Mouse (Mus musculus): ENCODE results near the gene Sf3b4. TPM values are rescaled to one million over a fixed set of nuclear protein-coding genes. Genes with fewer than 3 reads are reported as not detected.
A peak's percentile ranks its signal among the peaks of the same experiment; 100 is the strongest.
"Not testable (repeated sequence)": the region's sequence is repeated elsewhere in the genome, so short reads cannot be mapped to it uniquely, and the experiment has no call there.

The Sf3b4 gene
- polyA plus RNA-seq, 1 experiment from 2014 or later: 131 TPM

- Histone ChIP-seq H3K27ac (ENCODE audit: low read depth, low read length) (0 out of 2 replicates have a peak overlapping the region, but pooled peaks have one; percentile 48), H3K4me1 (ENCODE audit: control insufficient read depth, insufficient read depth, low read depth, low read length) (peaks cover 11% of the 10 kb centered on the region), H3K4me2 (ENCODE audit: low read length) (peak overlapping the region; percentile 95)
- 36% methylated on average over 7 of the region's 8 CpGs for WGBS
- ATAC-seq; H3K4me3 ChIP-seq (ENCODE audit: low read length); H3K27me3 ChIP-seq (replicated peaks; ENCODE audit: control insufficient read depth, insufficient read depth, low read length); H3K9me3 ChIP-seq (ENCODE audit: control insufficient read depth, low read length); H3K36me3 ChIP-seq (ENCODE audit: control insufficient read depth, insufficient read depth, low read length); H3K9ac ChIP-seq (ENCODE audit: low read depth, low read length): not testable (repeated sequence)
Observed at GRCm38 (mm10) chr3:96198601-96199251, 26.6 kb downstream of the Sf3b4 start.

- no peak overlapping the region for H3K27ac ChIP-seq (ENCODE audit: low read depth, low read length)
- 79% methylated on average over 2 of the region's 2 CpGs for WGBS
- H3K4me3 ChIP-seq (ENCODE audit: low read length): no peak overlapping the region
- ATAC-seq: no peak
- peaks cover 11% of the 10 kb centered on the region for H3K4me1 ChIP-seq (ENCODE audit: control insufficient read depth, insufficient read depth, low read depth, low read length)
- no peaks in the 10 kb centered on the region for H3K9me3 ChIP-seq (ENCODE audit: control insufficient read depth, low read length)
- H3K4me2 ChIP-seq (ENCODE audit: low read length): no peak overlapping the region
- no peak overlapping the region for H3K9ac ChIP-seq (ENCODE audit: low read depth, low read length)
- peaks cover under 1% of the 10 kb centered on the region; the same call in 1 of the 2 replicates for H3K36me3 ChIP-seq (ENCODE audit: control insufficient read depth, insufficient read depth, low read length)
- H3K27me3 ChIP-seq (replicated peaks; ENCODE audit: control insufficient read depth, insufficient read depth, low read length): no peaks in the 10 kb centered on the region
Observed at GRCm38 (mm10) chr3:96199731-96200130, 27.6 kb downstream of the Sf3b4 start.

- no peak overlapping the region for H3K9ac ChIP-seq (ENCODE audit: low read depth, low read length)
- no peak overlapping the region for H3K4me2 ChIP-seq (ENCODE audit: low read length)
- ATAC-seq: no peak
- no peaks in the 10 kb centered on the region; the same call in 1 of the 2 replicates for H3K27me3 ChIP-seq (replicated peaks; ENCODE audit: control insufficient read depth, insufficient read depth, low read length)
- H3K9me3 ChIP-seq (ENCODE audit: control insufficient read depth, low read length): no peaks in the 10 kb centered on the region
- WGBS: 88% methylated on average over 3 of the region's 3 CpGs
- H3K36me3 ChIP-seq (ENCODE audit: control insufficient read depth, insufficient read depth, low read length): no peaks in the 10 kb centered on the region
- H3K4me1 ChIP-seq (ENCODE audit: control insufficient read depth, insufficient read depth, low read depth, low read length): no peaks in the 10 kb centered on the region
- H3K4me3 ChIP-seq (ENCODE audit: low read length): no peak overlapping the region
- H3K27ac ChIP-seq (ENCODE audit: low read depth, low read length): no peak overlapping the region
Observed at GRCm38 (mm10) chr3:96207819-96208218, 35.7 kb downstream of the Sf3b4 start.

- no peak overlapping the region for H3K4me3 ChIP-seq (ENCODE audit: low read length)
- no peak overlapping the region for H3K9ac ChIP-seq (ENCODE audit: low read depth, low read length)
- no peak overlapping the region for H3K4me2 ChIP-seq (ENCODE audit: low read length)
- no peak for ATAC-seq
- no peaks in the 10 kb centered on the region for H3K36me3 ChIP-seq (ENCODE audit: control insufficient read depth, insufficient read depth, low read length)
- H3K4me1 ChIP-seq (ENCODE audit: control insufficient read depth, insufficient read depth, low read depth, low read length): no peaks in the 10 kb centered on the region
- 22% methylated on average over 15 of the region's 15 CpGs for WGBS
- H3K9me3 ChIP-seq (ENCODE audit: control insufficient read depth, low read length): no peaks in the 10 kb centered on the region
- no peak overlapping the region for H3K27ac ChIP-seq (ENCODE audit: low read depth, low read length)
- H3K27me3 ChIP-seq (replicated peaks; ENCODE audit: control insufficient read depth, insufficient read depth, low read length): no peaks in the 10 kb centered on the region; the same call in 1 of the 2 replicates
Observed at GRCm38 (mm10) chr3:96209242-96209641, 37.1 kb downstream of the Sf3b4 start.

- H3K27me3 ChIP-seq (replicated peaks; ENCODE audit: control insufficient read depth, insufficient read depth, low read length): no peaks in the 10 kb centered on the region
- peak overlapping the region; percentile 82 for H3K27ac ChIP-seq (ENCODE audit: low read depth, low read length)
- 0% methylated on average over 12 of the region's 12 CpGs for WGBS
- peaks cover 21% of the 10 kb centered on the region for H3K4me1 ChIP-seq (ENCODE audit: control insufficient read depth, insufficient read depth, low read depth, low read length)
- peak overlapping the region; percentile 72 for H3K9ac ChIP-seq (ENCODE audit: low read depth, low read length)
- peak overlapping the region; percentile 60 for H3K4me3 ChIP-seq (ENCODE audit: low read length)
- no peaks in the 10 kb centered on the region for H3K36me3 ChIP-seq (ENCODE audit: control insufficient read depth, insufficient read depth, low read length)
- H3K9me3 ChIP-seq (ENCODE audit: control insufficient read depth, low read length): no peaks in the 10 kb centered on the region
- H3K4me2 ChIP-seq (ENCODE audit: low read length): peak overlapping the region; percentile 77
- peak; percentile 22 for ATAC-seq
Observed at GRCm38 (mm10) chr3:96219191-96219641, 47.1 kb downstream of the Sf3b4 start.

- Histone ChIP-seq H3K9me3 (ENCODE audit: control insufficient read depth, low read length) (no peaks in the 10 kb centered on the region), H3K36me3 (ENCODE audit: control insufficient read depth, insufficient read depth, low read length) (no peaks in the 10 kb centered on the region), H3K4me1 (ENCODE audit: control insufficient read depth, insufficient read depth, low read depth, low read length) (peaks cover 21% of the 10 kb centered on the region), H3K4me3 (ENCODE audit: low read length) (peak within 1 kb of the TSS; percentile 60), H3K27ac (ENCODE audit: low read depth, low read length) (peak within 1 kb of the TSS; percentile 95), H3K9ac (ENCODE audit: low read depth, low read length) (peak within 1 kb of the TSS; percentile 77), H3K4me2 (ENCODE audit: low read length) (peak within 1 kb of the TSS; percentile 77), H3K27me3 (replicated peaks; ENCODE audit: control insufficient read depth, insufficient read depth, low read length) (no peaks in the 10 kb centered on the region)
- WGBS: 1% methylated on average over 37 of the region's 37 CpGs
- ATAC-seq: peak; percentile 94
Observed at GRCm38 (mm10) chr3:96219661-96220130, 47.6 kb downstream of the Sf3b4 start, which contains the start of the genes Bola1 and Hist2h2ab. Gene Bola1 (minus strand): TSS chr3:96219709. Gene Hist2h2ab (plus strand): TSS chr3:96219865.

- peak overlapping the region; percentile 77 for H3K4me2 ChIP-seq (ENCODE audit: low read length)
- peak overlapping the region; percentile 77 for H3K9ac ChIP-seq (ENCODE audit: low read depth, low read length)
- H3K4me3 ChIP-seq (ENCODE audit: low read length): peak overlapping the region; percentile 60
- peaks cover 21% of the 10 kb centered on the region for H3K4me1 ChIP-seq (ENCODE audit: control insufficient read depth, insufficient read depth, low read depth, low read length)
- under 1% methylated on average over 21 of the region's 47 CpGs for WGBS
- not testable (repeated sequence) for H3K36me3 ChIP-seq (ENCODE audit: control insufficient read depth, insufficient read depth, low read length); H3K9me3 ChIP-seq (ENCODE audit: control insufficient read depth, low read length); H3K27me3 ChIP-seq (replicated peaks; ENCODE audit: control insufficient read depth, insufficient read depth, low read length)
- ATAC-seq: peak; percentile 7
- peak overlapping the region; percentile 95 for H3K27ac ChIP-seq (ENCODE audit: low read depth, low read length)
Observed at GRCm38 (mm10) chr3:96220131-96220764, 48.1 kb downstream of the Sf3b4 start.

GRCm38 (mm10) chr3:96220765-96221639 lies 48.9 kb downstream of the Sf3b4 start, which contains the start of the genes Hist2h2ac and Hist2h2be:
Gene Hist2h2ac (minus strand): TSS chr3:96220880.
Gene Hist2h2be (plus strand): TSS chr3:96221119.
- Histone ChIP-seq H3K4me3 (ENCODE audit: low read length) (peak within 1 kb of the TSS; percentile 60), H3K36me3 (ENCODE audit: control insufficient read depth, insufficient read depth, low read length) (no peaks in the 10 kb centered on the region), H3K9ac (ENCODE audit: low read depth, low read length) (peak within 1 kb of the TSS; percentile 77), H3K27me3 (replicated peaks; ENCODE audit: control insufficient read depth, insufficient read depth, low read length) (no peaks in the 10 kb centered on the region), H3K4me1 (ENCODE audit: control insufficient read depth, insufficient read depth, low read depth, low read length) (peaks cover 21% of the 10 kb centered on the region), H3K27ac (ENCODE audit: low read depth, low read length) (peak within 1 kb of the TSS; percentile 95), H3K4me2 (ENCODE audit: low read length) (peak within 1 kb of the TSS; percentile 77), H3K9me3 (ENCODE audit: control insufficient read depth, low read length) (no peaks in the 10 kb centered on the region)
- peak; percentile 89 for ATAC-seq
- WGBS: under 1% methylated on average over 43 of the region's 43 CpGs
